Mouse (Mus musculus) liver, embryonic 13.5 days (tissue): ENCODE results near the gene Nom1. TPM values are rescaled to one million over a fixed set of nuclear protein-coding genes. Genes with fewer than 3 reads are reported as not detected.

Source experiments
- ATAC-seq: fragments of 200-750 bp; cut with Nextera tagmentation; 2 replicates; pipeline ENCODE4 v1.8.0; 2017; ENCODE audit warnings: low read depth, mild to moderate bottlenecking, moderate number of reproducible peaks, moderate library complexity
- DNase-seq: peaks from one replicate; pipeline ENCODE4 v3.0.0; 2022
- H3K27ac ChIP-seq: fragments of 300-500 bp; sonication (generic); 2 replicates; pipeline ENCODE4 v1.5.1; 2015; ENCODE audit warnings: moderate library complexity, mild to moderate bottlenecking, inconsistent platforms
- H3K27me3 ChIP-seq: fragments of 300-500 bp; sonication (generic); 2 replicates; pipeline ENCODE4 v1.6.1; 2015; ENCODE audit warnings: mild to moderate bottlenecking, inconsistent platforms
- H3K36me3 ChIP-seq: fragments of 300-500 bp; sonication (generic); 2 replicates; pipeline ENCODE4 v1.6.1; 2015; ENCODE audit warnings: mild to moderate bottlenecking, inconsistent platforms
- H3K4me1 ChIP-seq: fragments of 300-500 bp; sonication (generic); replicated peaks from 2 replicates; pipeline ENCODE4 v1.6.1; 2015; ENCODE audit warnings: inconsistent platforms
- H3K4me2 ChIP-seq: fragments of 300-500 bp; sonication (generic); 2 replicates; pipeline ENCODE4 v1.6.1; 2015; ENCODE audit warnings: inconsistent platforms, mild to moderate bottlenecking, moderate library complexity
- H3K4me3 ChIP-seq: fragments of 300-500 bp; sonication (generic); replicated peaks from 2 replicates; pipeline ENCODE4 v1.5.1; 2015; ENCODE audit warnings: mild to moderate bottlenecking, inconsistent platforms
- H3K9ac ChIP-seq: fragments of 300-500 bp; sonication (generic); 2 replicates; pipeline ENCODE4 v1.6.1; 2015; ENCODE audit warnings: mild to moderate bottlenecking, inconsistent platforms
- H3K9me3 ChIP-seq: fragments of 300-500 bp; sonication (generic); replicated peaks from 2 replicates; pipeline ENCODE4 v1.6.1; 2016; ENCODE audit warnings: inconsistent platforms
- WGBS: fragments of 180-500 bp; shearing (Covaris S2); methylation state at CpG from one replicate; pipeline ENCODE4 v1.1.7; 2015; ENCODE audit not compliant: insufficient replicate concordance; 5-methylcytosine and 5-hydroxymethylcytosine counted together
- polyA plus RNA-seq: library from polyadenylated mRNA; unstranded; fragments of >200 nt; fragmentation: Nextera tagmentation; extraction: Ambion mirVana; gene quantifications from 2 replicates; pipeline ENCODE4 v1.2.1, GENCODE M21; 2015

Nom1 gene
- polyA plus RNA-seq, 1 experiment from 2014 or later, result 19.4 TPM

DNA sequence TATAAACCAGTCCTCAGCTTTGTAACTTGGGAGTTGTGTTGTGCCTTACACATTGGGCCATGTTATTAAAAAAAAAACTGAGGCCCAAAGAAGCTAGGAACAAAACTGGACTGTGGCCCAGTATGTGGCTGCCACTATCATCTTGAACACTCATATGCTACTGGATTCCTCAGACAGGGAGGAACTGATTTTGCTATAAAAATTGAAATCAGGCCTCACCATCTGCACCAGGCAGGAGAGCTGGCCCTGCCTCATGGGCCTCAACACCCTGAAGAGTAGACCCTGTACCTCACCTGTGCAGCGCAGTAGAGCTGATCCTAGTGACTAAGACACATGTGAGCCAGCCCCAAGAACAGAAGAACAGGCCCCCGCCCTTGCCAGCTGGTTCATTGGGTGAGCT is 10.8 kb downstream of the Nom1 start:
- no peaks in the 10 kb centered on the region for H3K9me3 ChIP-seq
- 73% methylated on average over 2 of the region's 2 CpGs for WGBS
- H3K4me2 ChIP-seq, result no peak overlapping the region
- no peaks in the 10 kb centered on the region for H3K4me1 ChIP-seq
- ATAC-seq (no peak), DNase-seq (no peak)
- H3K27me3 ChIP-seq, result no peaks in the 10 kb centered on the region
- H3K9ac ChIP-seq, result no peak overlapping the region
- peaks cover 91% of the 10 kb centered on the region for H3K36me3 ChIP-seq
- no peak overlapping the region for H3K4me3 ChIP-seq
- no peak overlapping the region for H3K27ac ChIP-seq

- no peaks in the 10 kb centered on the region for H3K9me3 ChIP-seq
- 70% methylated on average over 4 of the region's 4 CpGs for WGBS
Observed at GRCm38 (mm10) chr5:29452352-29452751, 17.9 kb downstream of the Nom1 start.

DNA sequence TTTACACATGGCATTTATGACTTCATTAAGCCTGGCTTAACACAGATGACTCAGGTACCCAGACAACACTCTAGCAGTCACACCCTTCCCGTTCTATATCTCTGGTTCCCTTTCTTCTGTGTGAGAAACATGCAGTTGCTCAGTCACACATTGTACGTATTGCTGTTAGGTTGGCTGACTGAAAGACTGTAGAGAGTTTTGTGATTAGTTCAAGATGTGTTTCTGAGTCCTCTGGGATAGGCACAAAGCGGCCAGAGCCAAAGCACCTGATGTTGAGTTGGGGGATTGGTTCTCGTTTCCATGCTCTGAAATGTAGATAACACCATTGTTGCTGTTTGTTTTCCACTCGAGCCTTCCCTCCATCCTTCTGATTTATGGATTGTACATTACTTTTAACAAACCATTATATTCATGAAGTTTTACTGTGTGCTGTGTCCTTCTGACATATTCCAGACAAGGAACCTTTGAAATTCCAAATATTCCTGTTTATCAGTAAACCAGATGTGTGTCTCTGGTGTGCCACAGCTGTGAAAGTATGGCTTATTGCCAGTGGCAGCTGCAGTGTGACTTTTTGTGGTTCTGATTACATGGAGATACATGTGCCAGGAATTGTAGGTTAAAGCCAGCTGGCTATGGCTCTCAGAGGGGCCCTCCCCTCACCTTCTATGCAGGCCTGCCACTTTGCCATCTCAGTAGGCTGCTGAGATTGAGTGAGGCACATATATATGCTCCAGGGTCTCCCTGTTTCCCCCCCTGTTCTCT is 22.6 kb downstream of the Nom1 start:
- WGBS, result 60% methylated on average over 5 of the region's 5 CpGs
- no peak overlapping the region for H3K9ac ChIP-seq
- H3K4me2 ChIP-seq, result no peak overlapping the region
- no peak overlapping the region for H3K4me3 ChIP-seq
- DNase-seq (no peak), ATAC-seq (no peak)
- H3K4me1 ChIP-seq, result no peaks in the 10 kb centered on the region
- no peak overlapping the region for H3K27ac ChIP-seq
- no peaks in the 10 kb centered on the region for H3K27me3 ChIP-seq
- no peaks in the 10 kb centered on the region for H3K9me3 ChIP-seq
- peaks cover 47% of the 10 kb centered on the region for H3K36me3 ChIP-seq

More at GRCm38 (mm10) chr5:29452352-29452751, 17.9 kb downstream of the Nom1 start:
- DNase-seq (no peak), ATAC-seq (no peak)
- Histone ChIP-seq H3K27me3 (no peaks in the 10 kb centered on the region), H3K4me1 (no peaks in the 10 kb centered on the region), H3K9ac (no peak overlapping the region), H3K36me3 (peaks cover 73% of the 10 kb centered on the region), H3K4me2 (no peak overlapping the region), H3K4me3 (no peak overlapping the region), H3K27ac (no peak overlapping the region)

GRCm38 (mm10) chr5:29462943-29463686 is 28.7 kb downstream of the Nom1 start:
- Histone ChIP-seq H3K27ac (no peak overlapping the region), H3K4me3 (no peak overlapping the region), H3K36me3 (peaks cover 10% of the 10 kb centered on the region; the same call in 1 of the 2 replicates), H3K4me2 (no peak overlapping the region), H3K9ac (no peak overlapping the region), H3K27me3 (peaks cover 33% of the 10 kb centered on the region), H3K9me3 (no peaks in the 10 kb centered on the region), H3K4me1 (peaks cover 6% of the 10 kb centered on the region)
- ATAC-seq (no peak), DNase-seq (no peak)
- WGBS, result 52% methylated on average over 9 of the region's 9 CpGs

DNA sequence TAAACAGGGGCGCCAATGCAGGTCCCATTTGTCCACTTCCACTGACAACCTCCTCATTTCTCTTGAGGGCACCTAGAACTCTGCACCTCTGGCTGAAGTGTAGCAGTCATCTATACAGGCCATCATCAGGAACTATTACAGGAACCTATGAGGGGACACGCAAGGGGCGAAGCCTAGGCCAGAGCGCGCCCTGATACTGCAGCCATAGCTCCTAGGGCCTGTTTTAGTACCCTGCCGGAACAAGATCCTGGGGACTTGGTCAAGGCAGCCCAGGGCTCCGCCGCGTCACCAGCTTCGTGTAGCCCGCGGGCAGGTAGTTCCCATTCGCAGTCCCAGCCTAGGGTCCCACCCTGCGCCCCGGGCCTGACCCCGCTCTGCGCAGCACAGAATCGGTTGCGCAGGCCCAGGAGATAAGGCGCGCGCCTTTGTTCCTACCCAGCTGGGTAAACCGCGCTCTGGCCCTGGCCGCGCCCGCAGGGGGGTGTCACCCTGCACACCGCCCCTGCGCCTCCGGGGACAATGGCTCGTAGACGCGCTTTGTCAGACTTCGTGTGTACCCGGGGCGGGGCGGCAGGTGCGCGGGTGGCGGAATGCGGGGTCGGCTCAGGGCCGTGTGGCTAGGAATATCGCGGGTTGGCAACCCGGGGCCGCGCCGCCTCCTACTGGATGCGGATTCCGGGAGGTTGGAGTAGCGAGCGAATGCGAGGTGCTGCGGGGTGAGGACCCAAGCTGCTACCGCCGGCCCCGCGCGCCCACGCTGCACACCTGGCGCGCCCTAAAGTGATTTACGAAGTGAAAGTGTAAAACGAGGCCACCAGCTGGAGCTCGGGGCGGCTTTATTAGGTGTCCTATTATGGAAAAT is 33.3 kb downstream of the Nom1 start:
- H3K27ac ChIP-seq, result no peak overlapping the region
- ATAC-seq, result peak; percentile 53; the same call in 1 of the 2 replicates

GRCm38 (mm10) chr5:29468351-29469065 is 34.0 kb downstream of the Nom1 start:
- DNase-seq (no peak), ATAC-seq (no peak)
- Histone ChIP-seq H3K4me3 (peak overlapping the region; percentile 58), H3K9me3 (no peaks in the 10 kb centered on the region), H3K4me2 (peak overlapping the region; percentile 72), H3K36me3 (no peaks in the 10 kb centered on the region), H3K27ac (no peak overlapping the region), H3K9ac (no peak overlapping the region), H3K4me1 (peaks cover 8% of the 10 kb centered on the region), H3K27me3 (peaks cover 85% of the 10 kb centered on the region)
- WGBS, result 2% methylated on average over 17 of the region's 17 CpGs

More for the DNA sequence above, 33.3 kb downstream of the Nom1 start:
- no peak overlapping the region for H3K9ac ChIP-seq
- H3K27me3 ChIP-seq, result peaks cover 79% of the 10 kb centered on the region
- H3K4me1 ChIP-seq, result peaks cover 8% of the 10 kb centered on the region
- DNase-seq, result peak; percentile 11
- peak overlapping the region; percentile 58 for H3K4me3 ChIP-seq
- H3K9me3 ChIP-seq, result no peaks in the 10 kb centered on the region
- no peaks in the 10 kb centered on the region for H3K36me3 ChIP-seq
- WGBS, result 3% methylated on average over 67 of the region's 67 CpGs
- H3K4me2 ChIP-seq, result peak overlapping the region; percentile 72

DNA sequence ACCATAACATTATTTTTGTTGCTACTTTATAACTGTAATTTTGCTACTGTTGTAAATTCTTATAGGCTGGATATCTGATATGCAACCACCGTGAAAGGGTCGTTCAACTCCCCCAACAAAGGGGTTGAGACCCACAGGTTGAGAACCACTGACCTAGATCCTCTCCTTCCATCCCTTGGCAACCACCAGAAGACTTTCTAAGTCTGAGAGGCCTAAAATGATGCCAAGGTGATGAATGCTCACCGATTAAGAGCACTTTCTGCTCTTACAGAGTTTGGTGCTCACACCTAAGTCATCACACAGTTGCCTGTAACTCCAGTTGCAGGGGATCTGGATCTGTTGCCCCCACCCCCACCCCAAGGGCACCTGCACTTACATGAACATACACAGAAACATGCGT is 35.0 kb downstream of the Nom1 start:
- no peak overlapping the region for H3K4me2 ChIP-seq
- no peak overlapping the region for H3K27ac ChIP-seq
- no peaks in the 10 kb centered on the region for H3K36me3 ChIP-seq
- DNase-seq (no peak), ATAC-seq (no peak)
- H3K4me1 ChIP-seq, result peaks cover 8% of the 10 kb centered on the region
- no peaks in the 10 kb centered on the region for H3K9me3 ChIP-seq
- no peak overlapping the region for H3K9ac ChIP-seq
- WGBS, result 8% methylated on average over 4 of the region's 4 CpGs
- H3K27me3 ChIP-seq, result peaks cover 95% of the 10 kb centered on the region
- no peak overlapping the region for H3K4me3 ChIP-seq

DNA sequence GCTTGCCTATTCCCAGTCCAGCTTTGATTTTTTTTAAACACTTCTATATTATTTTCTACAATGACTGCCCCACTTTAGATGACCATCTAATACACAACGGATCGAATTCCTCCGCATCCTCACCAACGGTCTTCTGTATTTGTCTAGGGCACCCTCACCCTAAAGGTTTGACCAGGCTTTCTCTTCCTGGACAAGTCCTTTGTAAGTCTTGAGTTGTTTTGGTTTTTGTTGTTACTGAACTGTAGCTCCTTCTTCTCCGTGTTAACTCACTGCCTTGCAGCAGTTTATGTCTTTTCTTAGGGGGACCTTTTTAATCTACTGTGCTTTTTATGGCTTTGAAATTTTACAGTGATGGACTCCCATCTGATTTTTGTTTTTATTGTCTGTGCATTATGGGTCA is 35.8 kb downstream of the Nom1 start:
- Histone ChIP-seq H3K4me2 (no peak overlapping the region), H3K9ac (no peak overlapping the region), H3K27me3 (peaks cover 99% of the 10 kb centered on the region), H3K9me3 (no peaks in the 10 kb centered on the region), H3K4me3 (no peak overlapping the region), H3K4me1 (peaks cover 8% of the 10 kb centered on the region), H3K36me3 (no peaks in the 10 kb centered on the region), H3K27ac (no peak overlapping the region)
- DNase-seq (no peak), ATAC-seq (no peak)
- 23% methylated on average over 5 of the region's 5 CpGs for WGBS

GRCm38 (mm10) chr5:29470851-29471394 is 36.5 kb downstream of the Nom1 start:
- Histone ChIP-seq H3K9ac (no peak overlapping the region), H3K4me2 (no peak overlapping the region), H3K27ac (no peak overlapping the region), H3K9me3 (no peaks in the 10 kb centered on the region), H3K27me3 (peaks cover 99% of the 10 kb centered on the region), H3K4me3 (no peak overlapping the region), H3K4me1 (peaks cover 8% of the 10 kb centered on the region), H3K36me3 (no peaks in the 10 kb centered on the region)
- ATAC-seq (no peak), DNase-seq (no peak)
- 6% methylated on average over 20 of the region's 20 CpGs for WGBS

DNA sequence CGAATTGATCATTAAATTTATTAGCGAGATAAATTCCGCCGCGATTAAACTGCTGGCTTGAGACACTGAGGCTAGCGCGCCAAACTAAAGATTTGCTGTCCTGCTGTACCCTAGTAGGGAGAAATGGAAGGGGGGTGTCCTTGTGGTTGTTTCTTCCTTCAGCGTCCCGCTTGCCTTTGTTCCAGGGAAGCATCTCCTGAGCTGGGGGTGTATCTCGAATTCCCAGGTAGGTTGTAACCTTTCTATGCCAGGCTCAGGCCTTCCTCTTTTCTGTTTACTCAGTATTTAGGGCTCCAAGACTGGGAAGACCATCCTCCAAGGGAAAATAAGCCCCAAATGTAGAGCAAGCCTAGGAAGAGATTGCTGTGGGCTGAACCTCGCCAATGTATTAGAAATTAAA is 36.9 kb downstream of the Nom1 start:
- H3K27ac ChIP-seq, result no peak overlapping the region
- peaks cover 8% of the 10 kb centered on the region for H3K4me1 ChIP-seq
- 3% methylated on average over 11 of the region's 11 CpGs for WGBS
- H3K9ac ChIP-seq, result no peak overlapping the region
- H3K27me3 ChIP-seq, result peaks cover 99% of the 10 kb centered on the region
- no peaks in the 10 kb centered on the region for H3K9me3 ChIP-seq
- H3K36me3 ChIP-seq, result no peaks in the 10 kb centered on the region
- no peak overlapping the region for H3K4me3 ChIP-seq
- DNase-seq (no peak), ATAC-seq (no peak)
- no peak overlapping the region for H3K4me2 ChIP-seq
